Mouse (Mus musculus): ENCODE data around the gene Apoe. TPM values are rescaled to one million over a fixed set of nuclear protein-coding genes. Genes with fewer than 3 reads are reported as not detected.
A peak's percentile ranks its signal among the peaks of the same experiment; 100 is the strongest.

Apoe gene
- total RNA-seq, 2 experiments from 2014 or later: 243 to 352 TPM

DNA sequence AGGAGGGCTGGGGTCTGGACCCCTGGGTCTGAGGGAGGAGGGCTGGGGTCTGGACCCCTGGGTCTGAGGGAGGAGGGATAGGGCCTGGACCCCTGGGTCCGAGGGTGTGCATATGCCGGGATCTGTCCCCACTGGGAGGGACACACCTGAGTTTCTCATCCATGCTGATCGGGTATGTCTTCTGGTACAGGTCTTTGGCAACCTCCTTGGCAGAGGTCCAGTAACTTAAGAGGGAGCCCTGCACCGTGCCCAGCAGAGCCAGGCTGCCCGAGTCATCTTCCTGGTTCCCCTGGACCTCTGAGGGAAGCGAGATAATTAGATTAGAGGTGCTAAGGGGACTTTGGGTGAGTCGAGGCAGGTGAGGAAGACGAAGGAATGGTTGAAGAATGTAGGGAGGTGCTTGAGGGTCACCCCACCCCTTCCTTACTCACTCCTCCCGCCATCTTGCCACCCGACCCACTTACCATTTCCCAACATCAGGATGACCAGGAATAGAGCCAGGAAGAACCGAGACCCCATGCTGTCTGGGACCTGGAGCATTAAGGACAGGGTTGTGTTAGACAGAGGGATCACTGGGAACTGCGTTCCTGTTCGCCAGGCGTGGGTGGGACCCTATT lies 25.8 kb downstream of the Apoe start:
- intact Hi-C loops (cut with DNase I): no loop called here
- no peak for DNase-seq

DNA sequence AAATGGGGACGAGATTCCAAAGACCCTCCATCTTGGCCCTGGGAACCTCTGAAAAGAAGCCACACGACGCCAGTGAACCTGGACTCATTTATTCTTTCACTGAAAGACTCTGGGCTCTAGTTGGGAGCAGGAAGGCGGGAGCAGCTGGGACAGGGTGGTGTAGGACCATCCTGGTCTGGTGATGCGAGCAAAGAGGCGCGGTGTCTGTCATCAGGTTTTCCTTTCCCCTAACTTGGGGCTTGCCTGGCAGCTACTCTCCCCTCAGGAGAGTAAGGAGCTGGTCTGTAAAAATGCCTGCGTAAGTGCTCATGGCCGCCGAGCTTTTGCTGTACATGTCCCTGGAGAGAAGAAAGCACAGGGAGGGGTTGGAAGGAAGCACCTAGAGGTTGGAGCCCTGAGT lies 27.5 kb downstream of the Apoe start:
- DNase-seq: no peak
- intact Hi-C loops (cut with DNase I): no loop called here

DNA sequence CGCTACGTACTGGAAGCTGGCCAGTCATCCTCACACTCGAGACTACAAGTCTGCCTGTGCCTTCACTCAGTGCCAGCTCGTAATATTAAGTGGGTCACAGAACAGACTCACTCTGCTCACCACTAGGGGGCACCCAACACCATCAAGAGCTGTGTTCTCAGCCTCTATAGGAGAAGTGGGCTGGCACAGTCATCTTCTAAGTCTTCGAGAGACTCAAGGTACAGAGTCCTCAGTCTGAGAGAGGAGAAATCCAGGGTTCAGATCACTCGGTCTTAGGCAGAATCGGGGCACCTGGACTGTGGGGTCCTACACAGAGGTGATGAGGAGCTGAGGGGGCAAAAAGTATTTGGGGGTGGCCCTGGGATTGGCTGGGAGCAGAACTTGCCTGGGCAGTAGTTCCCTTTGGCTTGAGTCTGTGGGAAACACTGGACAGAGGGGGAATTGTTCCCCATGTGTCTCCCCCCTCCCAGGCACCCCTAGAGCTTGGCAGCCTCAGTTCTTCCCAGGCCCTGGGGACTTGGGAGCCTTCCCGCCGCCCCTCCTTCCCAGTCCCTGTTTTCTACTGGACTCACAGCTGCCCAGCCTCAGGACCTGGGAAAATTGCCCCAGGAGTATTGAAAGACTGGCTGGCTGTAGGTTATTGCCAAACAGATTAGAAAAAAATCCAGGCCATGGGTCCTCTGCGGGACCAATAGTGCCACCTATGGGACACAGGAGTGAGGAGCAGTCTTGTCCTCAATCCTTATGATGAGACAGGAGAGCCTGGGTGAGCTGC lies 29.9 kb downstream of the Apoe start:
- DNase-seq: peak; percentile 91 to 95
- intact Hi-C loops (cut with DNase I): loop anchor here (1.0 to 5.0 kb wide), 3 partner anchors 32 to 113 kb away; no protein-coding TSS in a partner anchor

DNA sequence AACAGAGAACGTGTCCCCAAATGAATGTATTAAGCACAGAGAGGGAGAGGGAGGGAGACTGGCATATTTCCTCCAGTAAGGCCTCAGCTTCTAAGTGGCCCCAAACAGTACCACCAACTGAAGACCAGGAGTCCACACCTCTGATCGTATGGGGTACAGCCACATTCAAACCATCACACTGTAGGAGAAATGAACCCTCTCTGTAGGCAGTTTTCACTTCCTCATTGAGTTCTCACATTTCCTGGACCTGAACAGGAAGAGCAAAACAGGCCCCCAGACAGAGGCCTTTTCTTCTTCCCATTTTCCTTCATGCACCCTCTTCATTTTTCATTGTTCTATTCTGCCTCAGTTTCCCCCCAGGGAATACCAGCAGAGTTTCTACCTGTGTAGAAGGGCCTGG lies 31.6 kb downstream of the Apoe start:
- DNase-seq: no peak
- intact Hi-C loops (cut with DNase I): loop anchor here (5.0 kb wide), 1 partner anchor 115 kb away; no protein-coding TSS in a partner anchor

DNA sequence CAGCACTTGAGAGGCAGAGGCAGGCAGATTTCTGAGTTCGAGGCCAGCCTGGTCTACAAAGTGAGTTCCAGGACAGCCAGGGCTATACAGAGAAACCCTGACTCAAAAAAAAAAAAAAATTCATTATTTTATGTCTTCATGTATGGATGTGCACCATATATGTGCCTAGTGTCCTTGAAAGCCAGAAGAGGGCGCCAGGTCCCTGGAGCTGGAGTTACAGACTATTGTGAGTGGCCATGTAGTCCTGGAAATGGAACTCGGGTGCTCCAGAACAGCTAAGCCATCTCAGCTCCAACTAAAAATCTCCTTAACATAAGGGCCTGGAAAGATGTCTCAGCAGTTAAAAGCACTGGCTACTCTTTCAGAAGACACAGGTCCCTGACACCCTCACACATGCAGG lies 32.2 kb downstream of the Apoe start:
- intact Hi-C loops (cut with DNase I): loop anchor here (5.0 kb wide), 1 partner anchor 116 kb away; no protein-coding TSS in a partner anchor
- DNase-seq: no peak

DNA sequence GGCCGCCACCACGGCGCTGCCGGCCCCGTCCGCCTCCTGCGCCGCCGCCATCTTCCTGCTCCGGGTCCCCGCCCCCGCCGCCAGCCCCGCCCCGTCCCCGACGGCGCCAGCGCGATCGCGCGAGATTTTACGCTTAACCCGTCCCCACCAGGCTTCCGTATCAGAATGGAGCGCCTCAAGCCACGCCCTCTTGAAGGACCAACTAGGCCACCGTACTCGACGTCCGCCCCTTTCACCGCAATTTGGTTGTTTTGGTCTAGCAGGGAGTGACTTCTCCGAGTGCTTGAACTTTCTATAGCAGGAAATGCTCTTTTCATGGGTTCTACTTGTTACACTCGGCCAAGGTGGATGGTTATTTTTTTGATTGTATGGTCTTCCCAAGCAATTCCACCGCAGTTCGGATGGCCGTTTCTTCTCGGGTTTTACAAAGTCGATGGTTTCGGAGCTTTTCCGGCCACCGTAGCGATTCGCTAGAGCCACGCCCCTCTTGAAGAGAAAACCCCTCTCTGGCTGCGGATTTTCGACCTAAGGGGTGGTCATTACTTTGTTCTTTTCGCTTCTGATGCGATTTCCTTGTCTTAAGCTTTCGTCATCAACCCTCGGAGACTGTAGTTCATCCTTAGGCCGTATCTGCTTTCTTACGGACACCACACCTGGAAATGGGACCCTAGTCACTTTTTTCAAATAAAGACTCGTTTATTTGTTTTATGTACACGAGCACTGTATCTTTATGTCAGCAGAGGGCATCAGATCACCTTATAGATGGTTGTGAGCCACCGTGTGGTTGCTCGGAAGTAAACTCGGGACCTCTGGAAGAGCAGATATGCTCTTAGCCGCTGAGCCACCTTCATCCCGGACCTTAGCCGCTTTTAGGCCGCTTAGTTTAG lies 33.8 kb downstream of the Apoe start, which contains the start of gene Clptm1:
Clptm1 (minus strand) TSS at position 79 of the 887 bp plus-strand sequence.
- peak; percentile 96 to 97 for DNase-seq
- intact Hi-C loops (cut with DNase I): loop anchor here (5.0 kb wide), 1 partner anchor 117 kb away; no protein-coding TSS in a partner anchor

DNA sequence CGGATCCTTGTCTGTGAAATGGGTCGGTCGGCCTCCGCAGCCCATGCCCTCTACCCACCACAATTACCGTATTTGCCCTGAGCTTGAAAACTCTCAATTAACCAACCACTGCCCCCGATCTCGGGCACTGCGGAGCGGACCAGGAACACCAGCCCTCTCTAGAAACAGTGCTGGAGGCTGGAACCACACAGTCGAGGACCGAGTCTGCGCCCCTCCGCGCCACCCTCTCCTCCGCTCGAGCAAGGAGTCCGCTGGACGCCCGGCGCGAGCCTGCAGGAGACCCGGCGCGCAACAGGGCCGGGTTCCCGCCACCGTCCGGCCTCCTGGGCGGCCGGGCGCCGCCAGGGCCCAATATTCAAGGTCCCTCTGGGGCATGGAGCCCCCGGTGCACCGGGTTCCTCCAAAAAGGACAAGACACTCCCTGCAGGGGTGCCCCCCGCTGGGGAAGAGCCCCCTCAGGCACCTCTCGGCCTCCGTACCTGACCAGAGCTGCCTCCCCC lies 34.5 kb downstream of the Apoe start:
- intact Hi-C loops (cut with DNase I): no loop called here

DNA sequence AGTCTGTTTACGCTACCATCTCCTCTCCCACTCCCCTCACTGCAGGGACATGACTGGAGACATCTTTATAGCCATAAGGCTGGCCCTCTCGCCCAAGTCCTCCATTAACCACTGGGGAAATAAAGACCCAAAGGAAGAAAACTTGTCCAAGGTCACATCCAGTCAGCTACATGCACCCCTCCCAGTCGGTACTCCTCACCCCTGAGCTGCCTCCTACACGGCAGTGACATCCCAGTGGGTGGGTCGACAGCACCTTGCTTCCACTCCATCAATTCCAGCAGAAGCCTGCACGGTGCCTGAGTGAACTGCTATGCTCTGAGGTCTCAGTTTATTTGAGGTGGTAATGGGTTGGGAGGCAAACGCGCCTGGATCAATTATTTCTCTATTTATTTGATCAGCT lies 35.0 kb downstream of the Apoe start:
- DNase-seq: no peak
- intact Hi-C loops (cut with DNase I): no loop called here

More for the DNA sequence above, 34.5 kb downstream of the Apoe start:
- no peak for DNase-seq

DNA sequence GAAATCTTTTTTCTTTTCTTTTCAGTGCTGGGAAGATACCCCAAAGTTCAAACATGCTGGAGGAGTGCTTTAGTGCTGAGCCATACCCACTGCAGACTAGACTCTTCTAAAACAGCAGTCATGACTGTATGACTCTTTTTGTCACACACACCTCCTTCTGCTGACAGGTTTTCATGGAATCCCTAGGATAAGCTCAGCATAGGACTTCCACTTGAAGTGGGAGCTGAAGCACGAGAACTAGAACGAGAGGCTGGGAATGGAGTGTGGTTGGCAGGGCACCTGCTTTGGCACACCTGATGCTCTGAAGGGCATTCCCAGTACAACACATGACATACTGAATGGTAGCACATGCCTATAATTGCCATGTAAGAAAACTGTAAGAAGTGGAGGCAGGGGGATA lies 46.4 kb downstream of the Apoe start:
- intact Hi-C loops (cut with DNase I): no loop called here
- DNase-seq: peak; percentile 47 to 67

DNA sequence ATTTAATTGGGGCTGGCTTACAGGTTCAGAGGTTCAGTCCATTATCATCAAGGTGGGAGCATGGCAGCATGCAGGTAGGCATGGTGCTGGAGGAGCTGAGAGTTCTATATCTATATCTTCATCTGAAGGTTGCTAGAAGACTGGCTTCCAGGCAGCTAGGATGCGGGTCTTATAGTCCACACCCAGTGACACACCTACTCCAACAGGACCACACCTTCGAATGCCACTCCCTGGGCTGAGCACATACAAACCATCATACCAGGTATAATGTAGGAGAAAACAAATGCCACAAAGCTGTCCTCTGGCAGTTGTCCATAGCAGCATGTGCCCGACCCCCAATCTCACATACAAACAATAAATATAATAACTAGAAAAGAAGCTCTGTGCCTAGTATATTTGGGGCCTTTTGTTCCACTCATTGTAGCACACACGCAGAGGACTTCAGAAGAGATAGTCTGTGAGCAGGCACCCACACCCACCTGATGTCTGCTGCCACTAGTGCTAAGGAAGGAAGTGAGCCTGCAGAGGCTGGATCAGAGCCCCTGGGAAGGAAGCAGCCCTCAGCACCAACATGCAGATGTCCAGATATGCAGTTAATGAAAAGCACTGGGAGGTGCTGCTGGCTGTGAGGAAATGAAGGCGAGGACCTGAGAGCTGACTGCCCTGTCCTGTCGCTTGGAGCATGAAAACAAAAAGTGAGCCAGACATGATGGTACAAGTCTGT lies 47.8 kb downstream of the Apoe start:
- intact Hi-C loops (cut with DNase I): no loop called here
- no peak for DNase-seq

Other genes starting within 250 kb of the Apoe start
- gene Mark4, start 240.4 kb downstream of the Apoe start, total RNA-seq (2021): 10 to 100 TPM; 23.3 to 25.0 TPM
- 1 to 10 TPM in 1 of 2 experiments, under 1 TPM in 1; 0.79 to 1.1 TPM for gene Exoc3l2, start 235.9 kb downstream of the Apoe start, total RNA-seq (2021)
- gene Bloc1s3, start 190.8 kb downstream of the Apoe start, total RNA-seq (2021): 1 to 10 TPM; 2.0 to 2.2 TPM
- 10 to 100 TPM; 48.9 to 49.6 TPM for gene Trappc6a, start 190.8 kb downstream of the Apoe start, total RNA-seq (2021)
- gene Nkpd1, start 181.3 kb downstream of the Apoe start, total RNA-seq (2021): not detected
- gene Ppp1r37, start 136.1 kb downstream of the Apoe start, total RNA-seq (2021): 10 to 100 TPM; 41.3 to 41.5 TPM
- gene Zfp296, start 121.9 kb downstream of the Apoe start, total RNA-seq (2021): under 1 TPM; 0.20 to 0.36 TPM
- 10 to 100 TPM; 45.6 to 49.8 TPM for gene Gemin7, start 121.6 kb downstream of the Apoe start, total RNA-seq (2021)
- gene Clasrp, start 94.7 kb downstream of the Apoe start, total RNA-seq (2021): 10 to 100 TPM; 21.5 to 22.6 TPM
- 1 to 10 TPM; 6.3 to 9.6 TPM for gene Relb, start 69.8 kb downstream of the Apoe start, total RNA-seq (2021)
- 10 to 100 TPM; 80.2 to 82.8 TPM for gene Clptm1, start 34.2 kb downstream of the Apoe start, total RNA-seq (2021)
- under 1 TPM; 0.41 to 0.55 TPM for gene Apoc2, start 21.2 kb downstream of the Apoe start, total RNA-seq (2021)
- not detected for gene Gm44805, start 17.8 kb downstream of the Apoe start, total RNA-seq (2021)
- not detected for gene Apoc4, start 17.7 kb downstream of the Apoe start, total RNA-seq (2021)
- gene Apoc1, start 6.5 kb downstream of the Apoe start, total RNA-seq (2021): 1 to 10 TPM; 2.2 to 8.9 TPM
- 100 to 1,000 TPM; 107 to 120 TPM for gene Tomm40, start 16.2 kb upstream of the Apoe start, total RNA-seq (2021)
- gene Nectin2, start 51.3 kb upstream of the Apoe start, total RNA-seq (2021): 10 to 100 TPM; 37.2 to 39.7 TPM
- 100 to 1,000 TPM; 225 to 236 TPM for gene Bcam, start 71.8 kb upstream of the Apoe start, total RNA-seq (2021)
- not detected for gene Cblc, start 97.6 kb upstream of the Apoe start, total RNA-seq (2021)
- 1 to 10 TPM; 3.9 to 4.5 TPM for gene Bcl3, start 123.6 kb upstream of the Apoe start, total RNA-seq (2021)
- not detected for gene Gm19345, start 152.8 kb upstream of the Apoe start, total RNA-seq (2021)
- gene Ceacam16, start 162.1 kb upstream of the Apoe start, total RNA-seq (2021): 1 to 10 TPM in 1 of 2 experiments, under 1 TPM in 1; 0.34 to 1.2 TPM
- not detected for gene Ceacam19, start 188.8 kb upstream of the Apoe start, total RNA-seq (2021)
- 10 to 100 TPM; 20.0 to 25.6 TPM for gene Pvr, start 222.0 kb upstream of the Apoe start, total RNA-seq (2021)